Mouse (Mus musculus) CD4-positive helper T cell, adult 2 months (primary cell): Measurements from ENCODE around the gene Ano1.

ENCODE experiments used
- DNase-seq: peaks from one replicate; pipeline ENCODE4 v3.0.0-alpha.2; 2012; ENCODE audit warnings: low read depth, missing footprints, low spot score

Ano1 gene

GRCm38 (mm10) chr7:144696764-144697704, 54.7 kb downstream of the Ano1 start:
- peak; percentile 21 for DNase-seq

- DNase-seq: no peak
Measured at GRCm38 (mm10) chr7:144689855-144690254, 61.9 kb downstream of the Ano1 start.

- DNase-seq: no peak
Measured at GRCm38 (mm10) chr7:144689136-144689535, 62.6 kb downstream of the Ano1 start.

GRCm38 (mm10) chr7:144687663-144688381, 64.0 kb downstream of the Ano1 start:
- DNase-seq: no peak

GRCm38 (mm10) chr7:144684947-144685346, 66.8 kb downstream of the Ano1 start:
- no peak for DNase-seq

GRCm38 (mm10) chr7:144684467-144684866, 67.3 kb downstream of the Ano1 start:
- DNase-seq: no peak

GRCm38 (mm10) chr7:144680096-144680495, 71.7 kb downstream of the Ano1 start:
- DNase-seq: no peak

- DNase-seq: no peak
Measured at GRCm38 (mm10) chr7:144678241-144679030, 73.3 kb downstream of the Ano1 start.

- no peak for DNase-seq
Measured at GRCm38 (mm10) chr7:144677341-144678086, 74.3 kb downstream of the Ano1 start.

- DNase-seq: no peak
Measured at GRCm38 (mm10) chr7:144675632-144676031, 76.1 kb downstream of the Ano1 start.

- DNase-seq: no peak
Measured at GRCm38 (mm10) chr7:144669895-144670294, 81.9 kb downstream of the Ano1 start.

- DNase-seq: no peak
Measured at GRCm38 (mm10) chr7:144668603-144669278, 83.0 kb downstream of the Ano1 start.

- DNase-seq: no peak
Measured at GRCm38 (mm10) chr7:144667091-144667490, 84.7 kb downstream of the Ano1 start.

- no peak for DNase-seq
Measured at GRCm38 (mm10) chr7:144665585-144665984, 86.2 kb downstream of the Ano1 start.

- no peak for DNase-seq
Measured at GRCm38 (mm10) chr7:144663566-144663965, 88.2 kb downstream of the Ano1 start.

GRCm38 (mm10) chr7:144656261-144656967, 95.4 kb downstream of the Ano1 start:
- DNase-seq: no peak

- no peak for DNase-seq
Measured at GRCm38 (mm10) chr7:144653681-144654425, 97.9 kb downstream of the Ano1 start.

- no peak for DNase-seq
Measured at GRCm38 (mm10) chr7:144647547-144647946, 104.2 kb downstream of the Ano1 start.

GRCm38 (mm10) chr7:144640817-144641216, 111.0 kb downstream of the Ano1 start:
- DNase-seq: no peak
